Mouse (Mus musculus) kidney, postnatal 0 days (tissue): ENCODE results near the gene Gm9507. TPM values are rescaled to one million over a fixed set of nuclear protein-coding genes. Genes with fewer than 3 reads are reported as not detected.
"Not testable (repeated sequence)": the region's sequence is repeated elsewhere in the genome, so short reads cannot be mapped to it uniquely, and the experiment has no call there.

Experiments
- ATAC-seq: fragments of 200-750 bp; cut with Nextera tagmentation; replicated peaks from 2 replicates; pipeline ENCODE4 v1.8.0; 2017; ENCODE audit warnings: low read depth, moderate number of reproducible peaks, moderate TSS enrichment, moderate library complexity; ENCODE audit not compliant: low FRiP score
- DNase-seq: peaks from one replicate; pipeline ENCODE4 v3.0.0-alpha.2; 2016; ENCODE audit warnings: low spot score
- H3K27ac ChIP-seq: fragments of 300-500 bp; sonication (generic); 2 replicates; pipeline ENCODE4 v1.5.1; 2014; ENCODE audit warnings: mild to moderate bottlenecking
- H3K27me3 ChIP-seq: fragments of 300-500 bp; sonication (generic); 2 replicates; pipeline ENCODE4 v1.6.1; 2014; ENCODE audit warnings: low read length, mixed read lengths; ENCODE audit not compliant: insufficient read depth
- H3K36me3 ChIP-seq: fragments of 300-500 bp; sonication (generic); 2 replicates; pipeline ENCODE4 v1.6.1; 2014; ENCODE audit warnings: low read length, mixed read lengths; ENCODE audit not compliant: insufficient read depth
- H3K4me1 ChIP-seq: fragments of 300-500 bp; sonication (generic); replicated peaks from 2 replicates; pipeline ENCODE4 v1.6.1; 2014; ENCODE audit warnings: antibody characterized with exemption, low read length, mixed read lengths; ENCODE audit not compliant: insufficient read depth
- H3K4me2 ChIP-seq: fragments of 300-500 bp; sonication (generic); 2 replicates; pipeline ENCODE4 v1.6.1; 2014; ENCODE audit warnings: mild to moderate bottlenecking, low read length, moderate library complexity, mixed read lengths
- H3K4me3 ChIP-seq: fragments of 300-500 bp; sonication (generic); replicated peaks from 2 replicates; pipeline ENCODE4 v1.5.1; 2014; ENCODE audit warnings: low read depth, low read length
- H3K9ac ChIP-seq: fragments of 300-500 bp; sonication (generic); 2 replicates; pipeline ENCODE4 v1.6.1; 2014; ENCODE audit warnings: low read depth, low read length
- H3K9me3 ChIP-seq: fragments of 300-500 bp; sonication (generic); replicated peaks from 2 replicates; pipeline ENCODE4 v1.6.1; 2016; ENCODE audit warnings: low read length, inconsistent platforms, mixed read lengths
- CTCF ChIP-seq: IDR thresholded peaks from 2 replicates; pipeline ENCODE4 v1.5.1; 2016; ENCODE audit warnings: antibody characterized with exemption, low read depth, mild to moderate bottlenecking, moderate library complexity
- WGBS: fragments of 180-500 bp; shearing (Covaris S2); extraction: QIAGEN DNeasy Blood & Tissue Kit; methylation state at CpG from one replicate; pipeline ENCODE4 v1.1.7; 2014; 5-methylcytosine and 5-hydroxymethylcytosine counted together
- polyA plus RNA-seq: library from polyadenylated mRNA; unstranded; fragments of >200 nt; fragmentation: Nextera tagmentation; extraction: Ambion mirVana; gene quantifications from 2 replicates; pipeline ENCODE4 v1.2.1, GENCODE M21; 2015

Gene Gm9507
- polyA plus RNA-seq, 1 experiment from 2014 or later, result not detected

DNA sequence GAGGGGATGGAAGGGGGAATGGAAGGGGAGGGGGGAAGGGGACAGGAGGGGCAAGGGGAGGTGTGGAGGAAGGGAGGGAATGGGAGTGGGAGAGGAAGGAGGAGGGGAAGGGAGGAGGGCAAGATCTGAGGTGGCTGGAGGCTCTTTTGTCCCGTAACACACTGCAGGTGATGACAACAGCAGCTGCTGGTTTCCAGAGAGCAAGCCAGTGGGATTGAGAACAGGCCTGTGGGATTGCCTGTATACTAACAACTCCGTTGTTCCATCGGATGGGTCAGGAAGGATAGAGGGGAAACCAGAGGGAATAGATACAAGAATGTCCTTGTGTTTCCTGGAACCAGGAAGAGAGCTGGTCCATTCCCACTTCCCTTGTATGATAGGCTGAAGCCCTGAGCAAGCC, 14.0 kb downstream of the Gm9507 start:
- Histone ChIP-seq H3K4me2 (no peak overlapping the region), H3K27ac (no peak overlapping the region), H3K36me3 (no peaks in the 10 kb centered on the region), H3K4me3 (no peak overlapping the region), H3K4me1 (no peaks in the 10 kb centered on the region), H3K9me3 (no peaks in the 10 kb centered on the region), H3K27me3 (no peaks in the 10 kb centered on the region), H3K9ac (no peak overlapping the region)
- TF ChIP-seq CTCF, result no peak
- WGBS, result 32% methylated on average over 3 of the region's 3 CpGs
- no peak for ATAC-seq
- no peak for DNase-seq

DNA sequence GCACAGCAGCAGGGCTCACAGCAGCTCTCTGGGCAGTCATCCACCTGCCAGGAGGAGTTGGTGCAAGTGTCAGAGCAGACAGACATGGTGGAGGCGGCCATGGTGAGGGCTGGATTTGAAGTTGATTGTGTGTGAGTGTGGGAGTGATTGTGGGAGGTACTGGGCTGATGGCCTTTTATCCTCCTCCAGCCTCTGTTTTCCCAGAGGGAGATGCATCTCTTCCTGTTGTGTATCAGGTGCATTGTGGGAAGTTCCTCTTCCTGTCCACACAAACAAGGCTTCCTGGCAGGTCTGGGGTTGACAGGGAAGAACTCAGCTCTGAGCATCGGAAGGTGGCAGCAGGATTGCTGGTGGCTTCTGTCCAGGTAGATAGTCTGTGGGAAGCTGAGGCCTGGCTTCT, 16.7 kb downstream of the Gm9507 start, which contains the start of gene Gm9639:
Gene Gm9639 (minus strand): TSS at position 101 of the 400 bp plus-strand sequence.
- H3K27me3 ChIP-seq, result no peaks in the 10 kb centered on the region
- no peak within 1 kb of the TSS for H3K4me3 ChIP-seq
- no peak within 1 kb of the TSS for H3K9ac ChIP-seq
- ATAC-seq (no peak), DNase-seq (no peak)
- 40% methylated on average over 2 of the region's 2 CpGs for WGBS
- H3K36me3 ChIP-seq, result no peaks in the 10 kb centered on the region
- H3K4me2 ChIP-seq, result no peak within 1 kb of the TSS
- H3K9me3 ChIP-seq, result no peaks in the 10 kb centered on the region
- no peak for TF ChIP-seq CTCF
- H3K27ac ChIP-seq, result no peak within 1 kb of the TSS
- no peaks in the 10 kb centered on the region for H3K4me1 ChIP-seq

DNA sequence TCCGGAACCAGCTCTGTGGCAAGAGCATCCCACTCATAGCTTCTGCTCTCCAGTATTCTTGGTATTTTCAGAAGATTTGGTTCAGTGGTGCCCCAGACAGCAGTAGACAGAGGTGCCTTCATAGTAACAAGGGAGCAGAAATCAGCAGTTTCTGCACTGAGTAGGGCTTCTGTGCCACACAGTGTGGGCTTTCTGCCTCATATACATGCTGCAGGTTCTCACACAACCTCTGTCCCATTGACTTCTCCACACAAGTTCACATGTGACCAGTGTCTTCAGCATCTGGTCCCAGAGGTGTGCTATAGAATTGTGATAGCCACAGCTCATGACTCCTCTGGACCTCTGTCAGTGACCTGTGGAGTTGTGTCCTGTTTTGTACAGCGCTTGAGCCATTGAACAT, 23.0 kb downstream of the Gm9507 start:
- DNase-seq, result no peak
- H3K27me3 ChIP-seq, result no peaks in the 10 kb centered on the region
- ATAC-seq, result no peak
- 38% methylated on average over 2 of the region's 2 CpGs for WGBS
- no peak for TF ChIP-seq CTCF
- no peak overlapping the region for H3K4me3 ChIP-seq
- no peaks in the 10 kb centered on the region for H3K4me1 ChIP-seq
- H3K36me3 ChIP-seq, result no peaks in the 10 kb centered on the region
- no peaks in the 10 kb centered on the region for H3K9me3 ChIP-seq
- H3K9ac ChIP-seq, result no peak overlapping the region
- H3K4me2 ChIP-seq, result no peak overlapping the region
- H3K27ac ChIP-seq, result no peak overlapping the region

DNA sequence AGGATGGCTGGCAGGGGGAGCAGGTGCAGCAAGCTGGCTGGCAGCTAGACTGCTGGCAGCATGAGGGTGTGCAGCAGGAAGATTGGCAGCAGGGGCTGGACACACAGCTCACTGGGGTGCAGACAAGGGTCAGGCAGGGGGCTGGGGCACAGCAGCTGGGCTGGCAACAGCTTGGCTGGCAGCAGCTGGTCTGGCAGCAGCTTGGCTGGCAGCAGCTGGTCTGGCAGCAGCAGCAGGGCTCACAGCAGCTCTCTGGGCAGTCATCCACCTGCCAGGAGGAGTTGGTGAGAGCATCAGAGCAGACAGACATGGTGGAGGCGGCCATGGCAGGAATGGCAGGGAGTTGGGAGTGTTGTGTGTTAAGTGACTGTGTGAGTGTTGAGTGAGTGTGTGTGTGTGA, 23.8 kb downstream of the Gm9507 start, which contains the start of gene Gm7137:
Gene Gm7137 (minus strand): TSS at position 325 of the 400 bp plus-strand sequence.
- H3K36me3 ChIP-seq, DNase-seq, H3K4me1 ChIP-seq, H3K27me3 ChIP-seq, ATAC-seq, H3K4me3 ChIP-seq, H3K9ac ChIP-seq, H3K27ac ChIP-seq, H3K4me2 ChIP-seq, H3K9me3 ChIP-seq: not testable (repeated sequence)
- no CpG with 5 or more reads among the region's 1 CpGs for WGBS

DNA sequence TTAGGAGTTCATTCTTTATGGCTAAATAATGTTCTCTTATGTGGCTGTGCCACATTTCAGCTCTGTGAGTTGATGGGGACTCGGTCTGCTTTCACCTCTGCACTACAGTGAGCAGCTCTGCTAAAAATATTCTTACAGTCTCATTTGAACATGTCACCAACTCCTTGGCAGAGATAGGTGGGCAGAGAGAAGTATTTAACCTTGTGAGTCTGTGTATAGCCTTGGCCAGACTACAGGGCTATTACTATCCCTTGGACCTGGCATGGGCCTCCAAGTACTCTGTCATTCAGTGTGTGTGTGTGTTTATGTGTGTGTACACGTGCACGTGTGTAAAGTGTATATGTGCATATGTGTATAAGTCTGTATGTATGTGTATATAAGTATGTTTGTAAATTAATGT, 28.2 kb downstream of the Gm9507 start:
- H3K4me2 ChIP-seq, DNase-seq, H3K27me3 ChIP-seq, H3K4me1 ChIP-seq, ATAC-seq, H3K9me3 ChIP-seq, H3K36me3 ChIP-seq, H3K9ac ChIP-seq, H3K4me3 ChIP-seq, H3K27ac ChIP-seq: not testable (repeated sequence)
- 75% methylated on average over 1 of the region's 3 CpGs for WGBS

DNA sequence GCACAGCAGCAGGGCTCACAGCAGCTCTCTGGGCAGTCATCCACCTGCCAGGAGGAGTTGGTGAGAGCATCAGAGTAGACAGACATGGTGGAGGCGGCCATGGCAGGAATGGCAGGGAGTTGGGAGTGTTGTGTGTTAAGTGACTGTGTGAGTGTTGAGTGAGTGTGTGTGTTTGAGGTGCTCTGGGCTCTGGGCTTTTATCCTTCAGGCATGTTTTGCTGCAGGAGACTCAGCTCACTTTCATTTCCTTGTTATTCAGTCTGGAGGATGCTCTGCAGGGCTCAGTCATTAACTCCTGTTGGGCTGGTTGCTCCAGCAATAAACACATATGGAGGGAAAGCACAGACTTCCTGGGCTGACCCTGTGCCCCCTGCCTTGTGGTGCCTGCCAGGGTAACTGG, 29.2 kb downstream of the Gm9507 start, which contains the start of gene Gm3250:
Gene Gm3250 (minus strand): TSS at position 101 of the 400 bp plus-strand sequence.
- not testable (repeated sequence) for H3K4me2 ChIP-seq, H3K9me3 ChIP-seq, DNase-seq, ATAC-seq, H3K36me3 ChIP-seq, H3K4me1 ChIP-seq, H3K9ac ChIP-seq, H3K27ac ChIP-seq, H3K27me3 ChIP-seq, H3K4me3 ChIP-seq
- WGBS, result 100% methylated on average over 1 of the region's 1 CpGs

DNA sequence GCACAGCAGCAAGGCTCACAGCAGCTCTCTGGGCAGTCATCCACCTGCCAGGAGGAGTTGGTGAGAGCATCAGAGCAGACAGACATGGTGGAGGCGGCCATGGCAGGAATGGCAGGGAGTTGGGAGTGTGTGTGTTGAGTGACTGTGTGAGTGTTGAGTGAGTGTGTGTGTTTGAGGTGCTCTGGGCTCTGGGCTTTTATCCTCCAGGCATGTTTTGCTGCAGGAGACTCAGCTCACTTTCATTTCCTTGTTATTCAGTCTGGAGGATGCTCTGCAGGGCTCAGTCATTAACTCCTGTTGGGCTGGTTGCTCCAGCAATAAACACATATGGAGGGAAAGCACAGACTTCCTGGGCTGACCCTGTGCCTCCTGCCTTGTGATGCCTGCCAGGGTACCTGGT, 34.8 kb downstream of the Gm9507 start, which contains the start of gene Gm7138:
Gene Gm7138 (minus strand): TSS at position 101 of the 400 bp plus-strand sequence.
- not testable (repeated sequence) for H3K36me3 ChIP-seq, H3K27ac ChIP-seq, H3K9me3 ChIP-seq, H3K4me2 ChIP-seq, H3K4me1 ChIP-seq, H3K27me3 ChIP-seq, ATAC-seq, DNase-seq, H3K9ac ChIP-seq, H3K4me3 ChIP-seq
- 75% methylated on average over 1 of the region's 1 CpGs for WGBS

DNA sequence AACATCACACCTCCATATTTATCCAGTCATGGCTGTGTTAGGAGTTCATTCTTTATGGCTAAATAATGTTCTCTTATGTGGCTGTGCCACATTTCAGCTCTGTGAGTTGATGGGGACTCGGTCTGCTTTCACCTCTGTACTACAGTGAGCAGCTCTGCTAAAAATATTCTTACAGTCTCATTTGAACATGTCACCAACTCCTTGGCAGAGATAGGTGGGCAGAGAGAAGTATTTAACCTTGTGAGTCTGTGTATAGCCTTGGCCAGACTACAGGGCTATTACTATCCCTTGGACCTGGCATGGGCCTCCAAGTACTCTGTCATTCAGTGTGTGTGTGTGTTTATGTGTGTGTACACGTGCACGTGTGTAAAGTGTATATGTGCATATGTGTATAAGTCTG, 39.5 kb downstream of the Gm9507 start:
- H3K4me3 ChIP-seq, DNase-seq, H3K27ac ChIP-seq, H3K9me3 ChIP-seq, H3K27me3 ChIP-seq, H3K4me2 ChIP-seq, H3K36me3 ChIP-seq, H3K4me1 ChIP-seq, H3K9ac ChIP-seq, ATAC-seq: not testable (repeated sequence)
- 90% methylated on average over 2 of the region's 3 CpGs for WGBS

DNA sequence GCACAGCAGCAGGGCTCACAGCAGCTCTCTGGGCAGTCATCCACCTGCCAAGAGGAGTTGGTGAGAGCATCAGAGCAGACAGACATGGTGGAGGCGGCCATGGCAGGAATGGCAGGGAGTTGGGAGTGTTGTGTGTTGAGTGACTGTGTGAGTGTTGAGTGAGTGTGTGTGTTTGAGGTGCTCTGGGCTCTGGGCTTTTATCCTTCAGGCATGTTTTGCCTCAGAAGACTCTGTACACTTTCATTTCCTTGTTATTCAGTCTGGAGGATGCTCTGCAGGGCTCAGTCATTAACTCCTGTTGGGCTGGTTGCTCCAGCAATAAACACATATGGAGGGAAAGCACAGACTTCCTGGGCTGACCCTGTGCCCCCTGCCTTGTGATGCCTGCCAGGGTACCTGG, 40.4 kb downstream of the Gm9507 start, which contains the start of gene Gm3238:
Gene Gm3238 (minus strand): TSS at position 101 of the 400 bp plus-strand sequence.
- H3K4me3 ChIP-seq, H3K4me1 ChIP-seq, DNase-seq, H3K27ac ChIP-seq, H3K27me3 ChIP-seq, H3K36me3 ChIP-seq, ATAC-seq, H3K9me3 ChIP-seq, H3K4me2 ChIP-seq, H3K9ac ChIP-seq: not testable (repeated sequence)
- 60% methylated on average over 1 of the region's 1 CpGs for WGBS
